Mouse (Mus musculus) ES-E14 (cell line): ENCODE data around the gene Ino80e.

Experiments used
- CHD2 ChIP-seq: IDR thresholded peaks from 2 replicates; pipeline ENCODE4 v1.6.1; 2014; ENCODE audit warnings: mild to moderate bottlenecking, low read depth, low read length, inconsistent platforms
- MAFK ChIP-seq: IDR thresholded peaks from 2 replicates; pipeline ENCODE4 v1.6.1; 2014; ENCODE audit warnings: mild to moderate bottlenecking, low read depth, low read length, inconsistent platforms; ENCODE audit not compliant: insufficient read depth

- TF ChIP-seq MAFK (no peak), CHD2 (no peak)
Measured at GRCm38 (mm10) chr7:126897390-126898101, 35.4 kb upstream of the Ino80e start.
